Mouse (Mus musculus): ENCODE measurements around the gene Fst.

- TF ChIP-seq POLR2A (IDR thresholded peaks at IDR 0.05; ENCODE audit: insufficient read length, low read depth) (no peak), POLR2AphosphoS2 (IDR thresholded peaks at IDR 0.05; ENCODE audit: insufficient read length, low read depth) (no peak), MYOG (IDR thresholded peaks at IDR 0.05; ENCODE audit: control insufficient read depth in 1 of 3, insufficient read depth in 1 of 3, insufficient read length in 2 of 3, low read depth in 2 of 3) (no peak), MAX (IDR thresholded peaks at IDR 0.05; ENCODE audit: low read depth) (no peak), E2F4 (IDR thresholded peaks at IDR 0.05; ENCODE audit: insufficient read depth) (no peak), MYOD1 (IDR thresholded peaks at IDR 0.05; ENCODE audit: control insufficient read depth in 1 of 3, insufficient read length in 2 of 3, low read depth in 2 of 3) (no peak), SRF (IDR thresholded peaks at IDR 0.05; ENCODE audit: control insufficient read depth, insufficient read length, low read depth) (no peak)
These were observed 35.1 kb upstream of the Fst start for GRCm38 (mm10) chr13:114493826-114494225.

Data from myocyte (in vitro differentiated cells).